Mouse (Mus musculus) thymus, adult 2 months (tissue): ENCODE measurements around the gene Asic3. TPM values are rescaled to one million over a fixed set of nuclear protein-coding genes. Genes with fewer than 3 reads are reported as not detected.
A peak's percentile ranks its signal among the peaks of the same experiment; 100 is the strongest.

Experiments used
- DNase-seq: peaks from one replicate; pipeline ENCODE4 v3.0.0; 2021
- H3K27ac ChIP-seq: fragments of 200-500 bp; 2 replicates; pipeline ENCODE4 v1.5.1; 2012; ENCODE audit warnings: low read length, control low read depth; ENCODE audit not compliant: control insufficient read depth, insufficient read depth
- H3K27me3 ChIP-seq: fragments of 200-500 bp; 2 replicates; pipeline ENCODE4 v1.6.1; 2012; ENCODE audit warnings: mild to moderate bottlenecking, low read length, moderate library complexity, mixed read lengths; ENCODE audit not compliant: control insufficient read depth, insufficient read depth
- H3K36me3 ChIP-seq: fragments of 200-500 bp; 2 replicates; pipeline ENCODE4 v1.6.1; 2012; ENCODE audit warnings: mild to moderate bottlenecking, low read length, moderate library complexity; ENCODE audit not compliant: control insufficient read depth, insufficient read depth
- H3K4me1 ChIP-seq: fragments of 200-500 bp; replicated peaks from 2 replicates; pipeline ENCODE4 v1.6.1; 2012; ENCODE audit warnings: low read length; ENCODE audit not compliant: control insufficient read depth, insufficient read depth
- H3K4me3 ChIP-seq: fragments of 200-500 bp; 2 replicates; pipeline ENCODE4 v1.5.1; 2012; ENCODE audit warnings: mild to moderate bottlenecking, low read length, control low read depth, moderate library complexity; ENCODE audit not compliant: control insufficient read depth, insufficient read depth
- CTCF ChIP-seq: fragments of 200-500 bp; IDR thresholded peaks from 2 replicates; pipeline ENCODE4 v1.5.1; 2012; ENCODE audit warnings: mild to moderate bottlenecking, control low read depth, low read length, moderate library complexity, borderline replicate concordance; ENCODE audit not compliant: control insufficient read depth, poor library complexity, insufficient read depth; ENCODE audit errors: extremely low read depth
- POLR2A ChIP-seq: fragments of 200-500 bp; IDR thresholded peaks from 2 replicates; pipeline ENCODE4 v1.6.1; 2012; ENCODE audit warnings: mild to moderate bottlenecking, low read length, control low read depth, moderate library complexity; ENCODE audit not compliant: control insufficient read depth, poor library complexity, insufficient read depth; ENCODE audit errors: extremely low read depth
- whole genome bisulfite sequencing: fragments of 180-500 bp; shearing (Covaris S2); methylation state at CpG from one replicate; pipeline ENCODE4 v1.1.7; 2018; 5-methylcytosine and 5-hydroxymethylcytosine counted together
- polyA plus RNA-seq: library from polyadenylated mRNA; depleted of rRNA; stranded (reverse); fragments of >200 nt; gene quantifications from 2 replicates; pipeline ENCODE4 v1.2.3, GENCODE M21; 2012

Asic3 gene
- polyA plus RNA-seq, 1 experiment = 2.1 TPM

DNA sequence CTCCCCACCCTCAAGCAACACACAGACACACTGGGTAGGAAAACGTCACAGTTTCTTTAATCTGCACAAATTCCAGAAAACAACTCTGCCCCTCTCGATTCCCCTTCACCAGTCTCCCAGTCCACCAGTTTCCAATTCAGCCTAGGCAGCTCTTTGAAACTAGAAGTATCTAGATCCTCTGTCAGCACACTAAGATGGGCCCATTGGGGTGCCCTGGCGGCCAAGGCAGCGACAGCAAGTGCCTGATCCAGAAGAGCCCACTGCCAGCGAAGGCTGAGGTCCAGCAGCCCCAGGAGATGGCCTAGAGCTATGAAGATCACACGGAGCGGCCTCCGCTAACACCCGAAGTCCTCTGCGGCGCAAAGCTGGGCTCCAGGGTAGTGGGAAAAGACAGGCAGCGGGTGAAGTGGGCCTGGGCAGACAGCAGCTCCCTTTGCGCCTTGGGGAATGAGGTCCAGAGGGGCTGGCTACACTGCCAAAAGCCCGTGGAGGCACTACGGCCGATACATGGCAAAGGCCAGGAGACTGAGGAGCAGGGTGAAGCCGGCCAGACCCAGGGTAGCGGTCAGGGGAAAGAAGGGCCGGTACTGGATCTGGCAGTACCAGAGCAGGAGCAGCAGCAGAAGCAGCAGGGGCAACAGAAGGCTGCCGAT lies 32.4 kb downstream of the Asic3 start:
- H3K4me3 ChIP-seq = peak overlapping the region; percentile 74
- TF ChIP-seq POLR2A = no peak
- TF ChIP-seq CTCF = no peak
- H3K36me3 ChIP-seq = no peaks in the 10 kb centered on the region
- peak; percentile 21 for DNase-seq
- H3K27ac ChIP-seq = peak overlapping the region; percentile 14; the same call in 1 of the 2 replicates
- no peaks in the 10 kb centered on the region for H3K27me3 ChIP-seq
- H3K4me1 ChIP-seq = peaks cover 43% of the 10 kb centered on the region
- 81% methylated on average over 20 of the region's 20 CpGs for whole genome bisulfite sequencing

- TF ChIP-seq POLR2A (no peak), CTCF (no peak)
- no peaks in the 10 kb centered on the region for H3K36me3 ChIP-seq
- H3K27ac ChIP-seq = no peak overlapping the region
- WGBS = 97% methylated on average over 7 of the region's 7 CpGs
- H3K27me3 ChIP-seq = no peaks in the 10 kb centered on the region
- H3K4me1 ChIP-seq = peaks cover 44% of the 10 kb centered on the region
- no peak overlapping the region for H3K4me3 ChIP-seq
- DNase-seq = no peak
Measured at GRCm38 (mm10) chr5:24446630-24447029, 33.4 kb downstream of the Asic3 start.

DNA sequence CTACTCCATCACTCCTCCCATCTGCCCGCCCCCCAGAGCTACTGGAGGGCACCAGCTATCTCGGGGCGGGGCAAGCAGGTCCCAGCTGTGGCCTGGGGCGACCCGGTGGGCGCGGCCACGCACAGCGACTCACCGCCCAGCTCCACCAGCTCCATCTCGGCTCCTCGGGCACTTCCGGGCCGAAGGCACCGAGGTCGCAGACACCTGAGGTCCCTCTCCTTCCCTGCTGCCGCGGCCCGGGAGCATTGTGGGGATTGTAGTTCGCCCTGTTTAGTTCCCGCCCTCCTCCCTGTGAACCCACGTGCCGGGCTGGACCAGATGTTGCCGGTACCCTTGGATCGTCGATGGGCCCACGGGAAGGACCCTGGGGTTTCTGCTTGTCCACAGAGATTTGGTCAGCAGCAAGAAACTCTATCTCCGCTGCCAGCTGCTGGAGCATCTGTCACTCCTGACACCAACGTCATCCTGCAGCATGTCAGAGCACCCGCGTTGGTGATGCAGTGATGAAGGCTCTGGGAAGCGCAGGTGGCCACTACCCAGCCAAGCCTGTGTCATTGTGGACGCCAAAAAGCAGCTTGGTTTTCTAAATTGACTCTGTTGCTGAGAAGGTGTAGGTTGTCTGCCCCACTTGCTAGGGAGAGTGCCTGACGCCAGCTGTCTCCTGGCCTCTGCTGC lies 34.6 kb downstream of the Asic3 start, which contains the start of gene Tmub1:
Gene Tmub1 (minus strand): TSS at position 231 of the 675 bp plus-strand sequence.
- Histone ChIP-seq H3K36me3 (no peaks in the 10 kb centered on the region), H3K4me3 (peak within 1 kb of the TSS; percentile 55), H3K27ac (no peak within 1 kb of the TSS), H3K27me3 (no peaks in the 10 kb centered on the region), H3K4me1 (peaks cover 38% of the 10 kb centered on the region)
- 4% methylated on average over 34 of the region's 34 CpGs for WGBS
- DNase-seq = peak; percentile 87
- TF ChIP-seq POLR2A = 0 out of 2 replicates have a peak, but pooled peaks have one; percentile 31
- TF ChIP-seq CTCF = no peak

DNA sequence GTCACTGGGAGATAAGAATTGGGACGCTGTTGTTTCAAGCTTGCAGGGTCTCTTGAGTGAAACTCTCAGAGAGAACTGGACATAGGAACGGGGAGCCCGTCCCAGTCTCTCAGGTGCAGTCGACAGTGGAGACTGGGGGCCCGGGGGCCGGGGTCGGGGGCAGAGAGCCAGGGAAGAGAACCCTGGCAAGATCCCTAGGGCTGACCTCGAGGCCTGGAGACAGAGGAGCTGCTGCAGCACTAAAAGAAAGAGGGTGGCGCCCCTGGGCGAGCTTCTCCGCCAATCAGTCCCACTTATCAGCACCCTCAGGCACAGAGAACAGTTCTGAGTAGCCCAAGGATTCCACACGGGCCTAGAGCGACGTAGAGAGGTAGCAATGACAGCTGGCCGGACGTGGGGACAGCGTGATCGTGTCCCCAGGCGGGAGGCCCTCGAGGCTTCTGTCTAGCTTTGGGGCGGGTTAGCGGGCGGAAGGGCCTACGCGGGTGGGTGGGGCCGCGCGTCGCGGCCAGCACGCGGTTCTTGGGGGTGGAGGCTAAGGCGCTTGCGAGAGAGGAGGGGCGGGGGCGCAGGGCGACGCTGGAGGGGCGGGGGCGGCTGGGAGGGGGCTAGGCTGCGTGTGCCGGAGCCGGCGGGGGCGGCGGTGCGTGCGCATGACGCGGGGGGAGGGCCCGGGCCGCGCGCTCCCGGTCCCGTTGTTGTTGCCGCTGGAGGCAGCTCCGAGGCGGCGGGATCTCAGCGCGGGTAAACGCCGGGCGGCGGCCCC lies 38.3 kb downstream of the Asic3 start:
- peaks cover 35% of the 10 kb centered on the region for H3K4me1 ChIP-seq
- H3K27ac ChIP-seq = peak overlapping the region; percentile 48
- H3K4me3 ChIP-seq = peak overlapping the region; percentile 69
- H3K27me3 ChIP-seq = no peaks in the 10 kb centered on the region
- DNase-seq = peak; percentile 79
- WGBS = 6% methylated on average over 61 of the region's 66 CpGs
- TF ChIP-seq POLR2A (peak; percentile 60), CTCF (no peak)
- no peaks in the 10 kb centered on the region for H3K36me3 ChIP-seq

GRCm38 (mm10) chr5:24452030-24452690 lies 39.0 kb downstream of the Asic3 start, which contains the start of gene Agap3:
Gene Agap3 (plus strand): TSS chr5:24452177.
- WGBS = 2% methylated on average over 85 of the region's 85 CpGs
- peaks cover 32% of the 10 kb centered on the region for H3K4me1 ChIP-seq
- peak; percentile 51 for DNase-seq
- H3K27me3 ChIP-seq = no peaks in the 10 kb centered on the region
- H3K27ac ChIP-seq = peak within 1 kb of the TSS; percentile 48
- H3K36me3 ChIP-seq = no peaks in the 10 kb centered on the region
- no peak for TF ChIP-seq POLR2A
- no peak for TF ChIP-seq CTCF
- peak within 1 kb of the TSS; percentile 69 for H3K4me3 ChIP-seq
